Mouse (Mus musculus): Measurements from ENCODE around the gene Myh7. TPM values are rescaled to one million over a fixed set of nuclear protein-coding genes. Genes with fewer than 3 reads are reported as not detected.
"Not testable (repeated sequence)": the region's sequence is repeated elsewhere in the genome, so short reads cannot be mapped to it uniquely, and the experiment has no call there.

The Myh7 gene
- total RNA-seq, 2 experiments from 2014 or later: not detected

GRCm38 (mm10) chr14:54972786-54973185 is 21.6 kb downstream of the Myh7 start:
- ATAC-seq (replicated peaks; ENCODE audit: poor library complexity): not testable (repeated sequence)

- no peak for ATAC-seq (replicated peaks; ENCODE audit: poor library complexity)
These were observed 26.1 kb downstream of the Myh7 start for GRCm38 (mm10) chr14:54968344-54968743.

- ATAC-seq (replicated peaks; ENCODE audit: poor library complexity): no peak
These were observed 26.6 kb downstream of the Myh7 start for GRCm38 (mm10) chr14:54967874-54968273.

GRCm38 (mm10) chr14:54966320-54966977 is 28.0 kb downstream of the Myh7 start, which contains the start of gene Myh6:
TSS of gene Myh6 (minus strand) at chr14:54966927.
- ATAC-seq (replicated peaks; ENCODE audit: poor library complexity): no peak

GRCm38 (mm10) chr14:54965631-54966030 is 28.8 kb downstream of the Myh7 start:
- ATAC-seq (replicated peaks; ENCODE audit: poor library complexity): no peak

GRCm38 (mm10) chr14:54965044-54965443 is 29.4 kb downstream of the Myh7 start:
- ATAC-seq (replicated peaks; ENCODE audit: poor library complexity): no peak

- no peak for ATAC-seq (replicated peaks; ENCODE audit: poor library complexity)
These were observed 30.7 kb downstream of the Myh7 start for GRCm38 (mm10) chr14:54963727-54964126.

- no peak for ATAC-seq (replicated peaks; ENCODE audit: poor library complexity)
These were observed 31.7 kb downstream of the Myh7 start for GRCm38 (mm10) chr14:54962714-54963113.

- ATAC-seq (replicated peaks; ENCODE audit: poor library complexity): no peak
These were observed 32.9 kb downstream of the Myh7 start for GRCm38 (mm10) chr14:54961487-54961886.

- no peak for ATAC-seq (replicated peaks; ENCODE audit: poor library complexity)
These were observed 33.7 kb downstream of the Myh7 start for GRCm38 (mm10) chr14:54960769-54961168.

- not testable (repeated sequence) for ATAC-seq (replicated peaks; ENCODE audit: poor library complexity)
These were observed 34.4 kb downstream of the Myh7 start for GRCm38 (mm10) chr14:54959853-54960613.

- no peak for ATAC-seq (replicated peaks; ENCODE audit: poor library complexity)
These were observed 35.2 kb downstream of the Myh7 start for GRCm38 (mm10) chr14:54959197-54959596.

GRCm38 (mm10) chr14:54958503-54958902 is 35.9 kb downstream of the Myh7 start:
- no peak for ATAC-seq (replicated peaks; ENCODE audit: poor library complexity)

- no peak for ATAC-seq (replicated peaks; ENCODE audit: poor library complexity)
These were observed 37.9 kb downstream of the Myh7 start for GRCm38 (mm10) chr14:54956533-54956932.

GRCm38 (mm10) chr14:54955481-54955880 is 38.9 kb downstream of the Myh7 start:
- ATAC-seq (replicated peaks; ENCODE audit: poor library complexity): no peak

- no peak for ATAC-seq (replicated peaks; ENCODE audit: poor library complexity)
These were observed 40.0 kb downstream of the Myh7 start for GRCm38 (mm10) chr14:54954474-54954873.

- no peak for ATAC-seq (replicated peaks; ENCODE audit: poor library complexity)
These were observed 40.7 kb downstream of the Myh7 start for GRCm38 (mm10) chr14:54953664-54954206.

- no peak for ATAC-seq (replicated peaks; ENCODE audit: poor library complexity)
These were observed 42.8 kb downstream of the Myh7 start for GRCm38 (mm10) chr14:54951587-54951986.

- no peak for ATAC-seq (replicated peaks; ENCODE audit: poor library complexity)
These were observed 43.9 kb downstream of the Myh7 start for GRCm38 (mm10) chr14:54950493-54950892.

- ATAC-seq (replicated peaks; ENCODE audit: poor library complexity): no peak
These were observed 45.6 kb downstream of the Myh7 start for GRCm38 (mm10) chr14:54948781-54949180.

GRCm38 (mm10) chr14:54947008-54947407 is 47.4 kb downstream of the Myh7 start:
- not testable (repeated sequence) for ATAC-seq (replicated peaks; ENCODE audit: poor library complexity)
